Mouse (Mus musculus) liver, embryonic 11.5 days (tissue): ENCODE measurements at regions not wholly inside any gene's neighbourhood (a gene's known extent, or its start where the extent isn't known, plus 50 kb on each side); places are given as distances from the start of the nearest gene placed in this dataset.
"Not testable (repeated sequence)": the region's sequence is repeated elsewhere in the genome, so short reads cannot be mapped to it uniquely, and the experiment has no call there.

Experiments
- ATAC-seq: fragments of 200-750 bp; cut with Nextera tagmentation; replicated peaks from 2 replicates; pipeline ENCODE4 v1.8.0; 2017; ENCODE audit warnings: moderate number of reproducible peaks, mild to moderate bottlenecking, moderate TSS enrichment, moderate library complexity; ENCODE audit not compliant: low FRiP score
- DNase-seq: peaks from one replicate; pipeline ENCODE4 v3.0.0-alpha.2; 2017; ENCODE audit warnings: low spot score
- H3K27ac ChIP-seq: fragments of 300-500 bp; sonication (generic); 2 replicates; pipeline ENCODE4 v1.5.1; 2014; ENCODE audit warnings: mild to moderate bottlenecking, low read depth, low read length, control low read depth
- H3K27me3 ChIP-seq: fragments of 300-500 bp; sonication (generic); replicated peaks from 2 replicates; pipeline ENCODE4 v1.6.1; 2014; ENCODE audit warnings: low read length, mixed read lengths; ENCODE audit not compliant: control insufficient read depth, insufficient read depth
- H3K36me3 ChIP-seq: fragments of 300-500 bp; sonication (generic); 2 replicates; pipeline ENCODE4 v1.6.1; 2014; ENCODE audit warnings: mild to moderate bottlenecking, low read length, moderate library complexity, mixed read lengths; ENCODE audit not compliant: control insufficient read depth, insufficient read depth
- H3K4me1 ChIP-seq: fragments of 300-500 bp; sonication (generic); replicated peaks from 2 replicates; pipeline ENCODE4 v1.6.1; 2014; ENCODE audit warnings: low read length, mixed read lengths; ENCODE audit not compliant: control insufficient read depth, insufficient read depth
- H3K4me2 ChIP-seq: fragments of 300-500 bp; sonication (generic); 2 replicates; pipeline ENCODE4 v1.6.1; 2014; ENCODE audit warnings: mild to moderate bottlenecking, control low read depth, moderate library complexity
- H3K4me3 ChIP-seq: fragments of 300-500 bp; sonication (generic); 2 replicates; pipeline ENCODE4 v1.5.1; 2014; ENCODE audit warnings: low read depth, low read length, control low read depth
- H3K9ac ChIP-seq: fragments of 300-500 bp; sonication (generic); 2 replicates; pipeline ENCODE4 v1.6.1; 2014; ENCODE audit warnings: low read depth, low read length, control low read depth
- H3K9me3 ChIP-seq: fragments of 300-500 bp; sonication (generic); 2 replicates; pipeline ENCODE4 v1.6.1; 2016; ENCODE audit warnings: low read length, inconsistent platforms, mixed read lengths; ENCODE audit not compliant: control insufficient read depth
- WGBS: fragments of 180-500 bp; shearing (Covaris S2); extraction: QIAGEN DNeasy Blood & Tissue Kit; methylation state at CpG from one replicate; pipeline ENCODE4 v1.1.7; 2014; 5-methylcytosine and 5-hydroxymethylcytosine counted together

- Histone ChIP-seq H3K4me2 (no peak overlapping the region), H3K4me3 (no peak overlapping the region), H3K27me3 (no peaks in the 10 kb centered on the region), H3K4me1 (no peaks in the 10 kb centered on the region), H3K27ac (no peak overlapping the region), H3K36me3 (no peaks in the 10 kb centered on the region), H3K9me3 (peaks cover 10% of the 10 kb centered on the region), H3K9ac (no peak overlapping the region)
- WGBS, result 91% methylated on average over 7 of the region's 7 CpGs
- DNase-seq (no peak), ATAC-seq (no peak)
Observed at GRCm38 (mm10) chr6:149246166-149246701, 57.7 kb upstream of the Amn1 start.

GRCm38 (mm10) chr6:149245716-149246115, 57.2 kb upstream of the Amn1 start:
- not testable (repeated sequence) for DNase-seq, H3K4me2 ChIP-seq, H3K4me1 ChIP-seq, H3K27me3 ChIP-seq, H3K27ac ChIP-seq, H3K9ac ChIP-seq, ATAC-seq, H3K4me3 ChIP-seq, H3K36me3 ChIP-seq
- H3K9me3 ChIP-seq, result peaks cover 10% of the 10 kb centered on the region
- 84% methylated on average over 2 of the region's 2 CpGs for whole genome bisulfite sequencing

- Histone ChIP-seq H3K27me3 (no peaks in the 10 kb centered on the region), H3K9me3 (peaks cover 10% of the 10 kb centered on the region), H3K4me1 (no peaks in the 10 kb centered on the region), H3K4me3 (no peak overlapping the region), H3K36me3 (no peaks in the 10 kb centered on the region), H3K4me2 (no peak overlapping the region), H3K27ac (no peak overlapping the region), H3K9ac (no peak overlapping the region)
- 76% methylated on average over 1 of the region's 1 CpGs for WGBS
- DNase-seq (no peak), ATAC-seq (no peak)
Observed at GRCm38 (mm10) chr6:149244159-149244558, 55.6 kb upstream of the Amn1 start.

GRCm38 (mm10) chr6:149243384-149243783, 54.9 kb upstream of the Amn1 start:
- Histone ChIP-seq H3K27ac (no peak overlapping the region), H3K36me3 (no peaks in the 10 kb centered on the region), H3K4me3 (no peak overlapping the region), H3K4me2 (no peak overlapping the region), H3K27me3 (no peaks in the 10 kb centered on the region), H3K4me1 (no peaks in the 10 kb centered on the region), H3K9me3 (peaks cover 10% of the 10 kb centered on the region), H3K9ac (no peak overlapping the region)
- ATAC-seq, result peak; percentile 35; the same call in 1 of the 2 replicates
- WGBS, result 67% methylated on average over 7 of the region's 7 CpGs
- no peak for DNase-seq

- DNase-seq, result no peak
- Histone ChIP-seq H3K27me3 (no peaks in the 10 kb centered on the region), H3K27ac (no peak overlapping the region), H3K4me3 (no peak overlapping the region), H3K4me2 (no peak overlapping the region), H3K4me1 (0 out of 2 replicates have a peak, but pooled peaks cover 3% of the 10 kb centered on the region), H3K9ac (no peak overlapping the region), H3K9me3 (no peaks in the 10 kb centered on the region), H3K36me3 (no peaks in the 10 kb centered on the region)
- ATAC-seq, result no peak
- WGBS, result 64% methylated on average over 2 of the region's 2 CpGs
Observed at GRCm38 (mm10) chr6:149238333-149238732, 49.8 kb upstream of the Amn1 start.
